Mouse (Mus musculus) kidney, embryonic 16.5 days (tissue): Measurements from ENCODE around the gene Ntng1. TPM values are rescaled to one million over a fixed set of nuclear protein-coding genes. Genes with fewer than 3 reads are reported as not detected.

Experiments used
- ATAC-seq: fragments of 200-750 bp; cut with Nextera tagmentation; 2 replicates; pipeline ENCODE4 v1.8.0; 2017; ENCODE audit warnings: moderate TSS enrichment; ENCODE audit not compliant: low FRiP score, low TSS enrichment
- H3K27ac ChIP-seq: fragments of 300-500 bp; sonication (generic); 2 replicates; pipeline ENCODE4 v1.5.1; 2014; ENCODE audit warnings: low read length
- H3K27me3 ChIP-seq: fragments of 300-500 bp; sonication (generic); 2 replicates; pipeline ENCODE4 v1.6.1; 2014; ENCODE audit warnings: low read length, control low read depth, mixed read lengths; ENCODE audit not compliant: insufficient read depth
- H3K36me3 ChIP-seq: fragments of 300-500 bp; sonication (generic); 2 replicates; pipeline ENCODE4 v1.6.1; 2014; ENCODE audit warnings: low read length, control low read depth, mixed read lengths; ENCODE audit not compliant: insufficient read depth
- H3K4me1 ChIP-seq: fragments of 300-500 bp; sonication (generic); 2 replicates; pipeline ENCODE4 v1.6.1; 2014; ENCODE audit warnings: low read length, control low read depth, mixed read lengths; ENCODE audit not compliant: insufficient read depth
- H3K4me2 ChIP-seq: fragments of 300-500 bp; sonication (generic); replicated peaks from 2 replicates; pipeline ENCODE4 v1.6.1; 2014; ENCODE audit warnings: low read depth, low read length
- H3K4me3 ChIP-seq: fragments of 300-500 bp; sonication (generic); 2 replicates; pipeline ENCODE4 v1.5.1; 2014; ENCODE audit warnings: mild to moderate bottlenecking, low read length
- H3K9ac ChIP-seq: fragments of 300-500 bp; sonication (generic); replicated peaks from 2 replicates; pipeline ENCODE4 v1.6.1; 2014; ENCODE audit warnings: low read length
- H3K9me3 ChIP-seq: fragments of 300-500 bp; sonication (generic); 2 replicates; pipeline ENCODE4 v1.6.1; 2016; ENCODE audit warnings: low read length, control low read depth
- WGBS: fragments of 180-500 bp; shearing (Covaris S2); extraction: QIAGEN DNeasy Blood & Tissue Kit; methylation state at CpG from one replicate; pipeline ENCODE4 v1.1.7; 2014; 5-methylcytosine and 5-hydroxymethylcytosine counted together
- polyA plus RNA-seq: library from polyadenylated mRNA; unstranded; fragments of >200 nt; fragmentation: Nextera tagmentation; extraction: Ambion mirVana; gene quantifications from 2 replicates; pipeline ENCODE4 v1.2.1, GENCODE M21; 2015

Gene Ntng1
- polyA plus RNA-seq, 1 experiment from 2014 or later, result 1.0 TPM

DNA sequence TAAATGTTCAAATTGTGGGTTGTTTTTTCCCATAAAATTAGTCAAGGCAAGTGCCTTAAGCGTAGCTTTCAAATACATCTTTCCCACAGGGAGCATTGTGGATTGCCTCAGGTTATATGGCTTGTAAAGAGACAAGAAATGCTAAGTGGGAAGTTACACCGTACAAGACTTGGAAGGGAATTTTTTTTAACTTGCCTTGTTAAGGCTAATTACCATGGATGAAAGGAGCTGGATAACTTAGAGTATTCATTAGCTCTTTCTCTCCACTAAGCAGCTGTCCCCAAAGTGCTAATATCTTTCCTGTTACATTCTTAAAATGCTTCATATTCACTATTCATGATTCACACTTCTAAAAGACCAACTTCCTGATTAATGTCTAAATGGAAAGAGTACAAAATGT is 133.4 kb downstream of the Ntng1 start:
- WGBS, result 54% methylated on average over 2 of the region's 2 CpGs
- Histone ChIP-seq H3K9me3 (no peaks in the 10 kb centered on the region), H3K4me1 (no peaks in the 10 kb centered on the region), H3K36me3 (no peaks in the 10 kb centered on the region), H3K27ac (no peak overlapping the region), H3K9ac (no peak overlapping the region), H3K27me3 (no peaks in the 10 kb centered on the region), H3K4me2 (no peak overlapping the region), H3K4me3 (no peak overlapping the region)
- no peak for ATAC-seq

- H3K36me3 ChIP-seq, result no peaks in the 10 kb centered on the region
- WGBS, result 44% methylated on average over 5 of the region's 5 CpGs
- no peak overlapping the region for H3K4me3 ChIP-seq
- no peaks in the 10 kb centered on the region for H3K4me1 ChIP-seq
- H3K4me2 ChIP-seq, result no peak overlapping the region
- no peaks in the 10 kb centered on the region for H3K27me3 ChIP-seq
- ATAC-seq, result no peak
- H3K9me3 ChIP-seq, result no peaks in the 10 kb centered on the region
- H3K27ac ChIP-seq, result no peak overlapping the region
- H3K9ac ChIP-seq, result no peak overlapping the region
Observed at GRCm38 (mm10) chr3:110000349-110000748, 143.5 kb downstream of the Ntng1 start.

DNA sequence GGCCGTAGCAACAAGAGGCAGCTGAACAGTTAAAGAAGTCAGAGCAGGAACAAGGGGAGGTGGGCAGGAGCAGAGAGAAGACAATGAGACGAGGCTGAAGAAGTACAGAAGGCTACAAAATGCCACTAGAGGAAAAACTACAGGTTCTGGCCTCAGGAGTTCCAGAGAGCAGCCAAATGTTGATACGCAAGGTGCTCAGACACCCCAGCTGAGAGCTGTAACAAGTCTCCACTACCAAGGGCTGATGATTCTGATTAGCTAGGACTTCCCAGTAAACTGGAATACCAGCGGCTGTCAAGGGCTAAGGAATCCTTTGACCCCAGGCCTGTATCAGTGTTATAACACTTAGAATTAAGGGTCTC is 148.2 kb downstream of the Ntng1 start:
- H3K36me3 ChIP-seq, result no peaks in the 10 kb centered on the region
- no peak overlapping the region for H3K27ac ChIP-seq
- no peaks in the 10 kb centered on the region for H3K27me3 ChIP-seq
- WGBS, result 67% methylated on average over 4 of the region's 4 CpGs
- H3K4me2 ChIP-seq, result no peak overlapping the region
- no peak overlapping the region for H3K4me3 ChIP-seq
- no peak overlapping the region for H3K9ac ChIP-seq
- H3K4me1 ChIP-seq, result no peaks in the 10 kb centered on the region
- no peaks in the 10 kb centered on the region for H3K9me3 ChIP-seq
- no peak for ATAC-seq

GRCm38 (mm10) chr3:109994978-109995662 is 148.7 kb downstream of the Ntng1 start:
- Histone ChIP-seq H3K9ac (no peak overlapping the region), H3K4me3 (no peak overlapping the region), H3K9me3 (no peaks in the 10 kb centered on the region), H3K4me2 (no peak overlapping the region), H3K27me3 (no peaks in the 10 kb centered on the region), H3K27ac (no peak overlapping the region), H3K4me1 (no peaks in the 10 kb centered on the region), H3K36me3 (no peaks in the 10 kb centered on the region)
- WGBS, result 28% methylated on average over 6 of the region's 6 CpGs
- no peak for ATAC-seq

- H3K4me2 ChIP-seq, result no peak overlapping the region
- no peak overlapping the region for H3K27ac ChIP-seq
- no peaks in the 10 kb centered on the region for H3K27me3 ChIP-seq
- no peak for ATAC-seq
- H3K9ac ChIP-seq, result no peak overlapping the region
- no peaks in the 10 kb centered on the region for H3K36me3 ChIP-seq
- no peak overlapping the region for H3K4me3 ChIP-seq
- no peaks in the 10 kb centered on the region for H3K9me3 ChIP-seq
- 76% methylated on average over 2 of the region's 2 CpGs for WGBS
- H3K4me1 ChIP-seq, result no peaks in the 10 kb centered on the region
Observed at GRCm38 (mm10) chr3:109984086-109984485, 159.7 kb downstream of the Ntng1 start.

DNA sequence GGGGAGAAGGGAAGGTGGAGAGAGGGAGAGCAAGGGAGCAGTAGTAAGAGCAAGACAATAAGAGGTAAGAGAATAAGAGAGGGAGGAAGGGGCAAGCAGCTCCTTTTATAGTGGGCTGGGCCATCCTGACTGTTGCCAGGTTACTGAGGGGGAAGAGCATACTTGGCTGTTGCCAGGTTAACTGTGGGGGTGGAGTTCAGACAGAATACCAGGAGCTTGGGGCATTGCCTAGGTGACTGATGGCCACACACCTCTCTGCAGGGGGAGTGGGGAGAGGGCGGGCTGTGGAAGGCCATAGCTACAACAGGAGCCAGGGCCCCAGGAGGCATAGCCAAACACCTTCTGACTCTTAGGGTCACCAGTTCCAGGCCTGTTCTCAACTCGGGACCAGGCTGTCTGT is 166.2 kb downstream of the Ntng1 start:
- Histone ChIP-seq H3K4me2 (no peak overlapping the region), H3K9ac (no peak overlapping the region), H3K36me3 (no peaks in the 10 kb centered on the region), H3K27ac (no peak overlapping the region), H3K4me1 (no peaks in the 10 kb centered on the region), H3K4me3 (no peak overlapping the region), H3K9me3 (no peaks in the 10 kb centered on the region), H3K27me3 (no peaks in the 10 kb centered on the region)
- peak; percentile 31; the same call in 1 of the 2 replicates for ATAC-seq
- 73% methylated on average over 2 of the region's 2 CpGs for WGBS

- Histone ChIP-seq H3K27me3 (no peaks in the 10 kb centered on the region), H3K4me3 (no peak overlapping the region), H3K4me1 (no peaks in the 10 kb centered on the region), H3K9ac (no peak overlapping the region), H3K36me3 (no peaks in the 10 kb centered on the region), H3K9me3 (no peaks in the 10 kb centered on the region), H3K27ac (no peak overlapping the region), H3K4me2 (no peak overlapping the region)
- 78% methylated on average over 4 of the region's 4 CpGs for WGBS
- no peak for ATAC-seq
Observed at GRCm38 (mm10) chr3:109975106-109975505, 168.7 kb downstream of the Ntng1 start.

GRCm38 (mm10) chr3:109971465-109971864 is 172.3 kb downstream of the Ntng1 start:
- H3K27me3 ChIP-seq, result no peaks in the 10 kb centered on the region
- no peak overlapping the region for H3K9ac ChIP-seq
- H3K36me3 ChIP-seq, result no peaks in the 10 kb centered on the region
- H3K4me2 ChIP-seq, result no peak overlapping the region
- 82% methylated on average over 1 of the region's 1 CpGs for WGBS
- no peaks in the 10 kb centered on the region for H3K9me3 ChIP-seq
- no peaks in the 10 kb centered on the region for H3K4me1 ChIP-seq
- H3K27ac ChIP-seq, result no peak overlapping the region
- no peak overlapping the region for H3K4me3 ChIP-seq
- no peak for ATAC-seq

GRCm38 (mm10) chr3:109970181-109970580 is 173.6 kb downstream of the Ntng1 start:
- Histone ChIP-seq H3K9ac (no peak overlapping the region), H3K9me3 (no peaks in the 10 kb centered on the region), H3K4me2 (no peak overlapping the region), H3K27me3 (no peaks in the 10 kb centered on the region), H3K36me3 (no peaks in the 10 kb centered on the region), H3K4me1 (no peaks in the 10 kb centered on the region), H3K27ac (no peak overlapping the region), H3K4me3 (no peak overlapping the region)
- ATAC-seq, result no peak

GRCm38 (mm10) chr3:109962631-109963030 is 181.2 kb downstream of the Ntng1 start:
- Histone ChIP-seq H3K9me3 (no peaks in the 10 kb centered on the region), H3K27ac (no peak overlapping the region), H3K27me3 (no peaks in the 10 kb centered on the region), H3K36me3 (no peaks in the 10 kb centered on the region), H3K4me2 (no peak overlapping the region), H3K4me1 (no peaks in the 10 kb centered on the region), H3K4me3 (no peak overlapping the region), H3K9ac (no peak overlapping the region)
- ATAC-seq, result no peak
- 89% methylated on average over 2 of the region's 2 CpGs for WGBS
